Mouse (Mus musculus) c-Kit-positive CD71-positive TER-119-positive erythroid progenitor cells, embryonic 14.5 days (primary cell): Measurements from ENCODE around the gene Cdk19.
"Not testable (repeated sequence)": the region's sequence is repeated elsewhere in the genome, so short reads cannot be mapped to it uniquely, and the experiment has no call there.

Experiments
- DNase-seq: peaks from one replicate; pipeline ENCODE4 v3.0.0-alpha.2; 2013; ENCODE audit warnings: low spot score

Gene Cdk19

GRCm38 (mm10) chr10:40524032-40524806 lies 184.9 kb downstream of the Cdk19 start:
- DNase-seq, result no peak

- peak; percentile 80 for DNase-seq
Measured at GRCm38 (mm10) chr10:40524991-40525390, 185.6 kb downstream of the Cdk19 start.

GRCm38 (mm10) chr10:40525616-40526155 lies 186.3 kb downstream of the Cdk19 start:
- DNase-seq, result no peak

- no peak for DNase-seq
Measured at GRCm38 (mm10) chr10:40526301-40526761, 187.0 kb downstream of the Cdk19 start.

- DNase-seq, result no peak
Measured at GRCm38 (mm10) chr10:40526986-40527385, 187.6 kb downstream of the Cdk19 start.

GRCm38 (mm10) chr10:40527573-40527972 lies 188.2 kb downstream of the Cdk19 start:
- no peak for DNase-seq

- no peak for DNase-seq
Measured at GRCm38 (mm10) chr10:40528668-40529067, 189.3 kb downstream of the Cdk19 start.

- DNase-seq, result peak; percentile 69
Measured at GRCm38 (mm10) chr10:40529617-40530016, 190.3 kb downstream of the Cdk19 start.

GRCm38 (mm10) chr10:40530661-40531060 lies 191.3 kb downstream of the Cdk19 start:
- DNase-seq, result no peak

- not testable (repeated sequence) for DNase-seq
Measured at GRCm38 (mm10) chr10:40532586-40532985, 193.2 kb downstream of the Cdk19 start.
